Mouse (Mus musculus): ENCODE measurements at regions not wholly inside any gene's neighbourhood (a gene's known extent, or its start where the extent isn't known, plus 50 kb on each side); places are given as distances from the start of the nearest gene placed in this dataset.
A peak's percentile ranks its signal among the peaks of the same experiment; 100 is the strongest.

- DNase-seq (ENCODE audit: low spot score): no peak
- no peaks in the 10 kb centered on the region for H3K36me3 ChIP-seq
- no peak overlapping the region for H3K4me3 ChIP-seq
- WGBS: 93% methylated on average over 6 of the region's 6 CpGs
- H3K27me3 ChIP-seq (ENCODE audit: low read depth, poor library complexity, severe bottlenecking): no peaks in the 10 kb centered on the region
- H3K4me1 ChIP-seq: peaks cover 11% of the 10 kb centered on the region
- no peak overlapping the region for H3K27ac ChIP-seq
- H3K9me3 ChIP-seq (replicated peaks): no peaks in the 10 kb centered on the region
Measured at GRCm38 (mm10) chr13:45266287-45267064, 123.1 kb upstream of the Mylip start.

GRCm38 (mm10) chr13:45267446-45267845 is 122.1 kb upstream of the Mylip start:
- Histone ChIP-seq H3K4me1 (peaks cover 3% of the 10 kb centered on the region; the same call in 1 of the 2 replicates), H3K9me3 (replicated peaks) (no peaks in the 10 kb centered on the region), H3K27ac (no peak overlapping the region), H3K4me3 (no peak overlapping the region), H3K36me3 (no peaks in the 10 kb centered on the region), H3K27me3 (ENCODE audit: low read depth, poor library complexity, severe bottlenecking) (no peaks in the 10 kb centered on the region)
- no peak for DNase-seq (ENCODE audit: low spot score)
- 81% methylated on average over 5 of the region's 5 CpGs for WGBS

GRCm38 (mm10) chr13:45267906-45268305 is 121.6 kb upstream of the Mylip start:
- Histone ChIP-seq H3K4me3 (no peak overlapping the region), H3K27me3 (ENCODE audit: low read depth, poor library complexity, severe bottlenecking) (no peaks in the 10 kb centered on the region), H3K36me3 (no peaks in the 10 kb centered on the region), H3K4me1 (peaks cover 2% of the 10 kb centered on the region; the same call in 1 of the 2 replicates), H3K9me3 (replicated peaks) (no peaks in the 10 kb centered on the region), H3K27ac (no peak overlapping the region)
- no peak for DNase-seq (ENCODE audit: low spot score)
- 77% methylated on average over 4 of the region's 4 CpGs for WGBS

GRCm38 (mm10) chr13:45274261-45274884 is 115.2 kb upstream of the Mylip start:
- H3K4me1 ChIP-seq: no peaks in the 10 kb centered on the region
- no peaks in the 10 kb centered on the region for H3K36me3 ChIP-seq
- no peak overlapping the region for H3K4me3 ChIP-seq
- WGBS: 67% methylated on average over 8 of the region's 8 CpGs
- H3K9me3 ChIP-seq (replicated peaks): no peaks in the 10 kb centered on the region
- no peak overlapping the region for H3K27ac ChIP-seq
- DNase-seq (ENCODE audit: low spot score): peak; percentile 26
- no peaks in the 10 kb centered on the region for H3K27me3 ChIP-seq (ENCODE audit: low read depth, poor library complexity, severe bottlenecking)

GRCm38 (mm10) chr13:45275391-45275790 is 114.2 kb upstream of the Mylip start:
- H3K4me3 ChIP-seq: no peak overlapping the region
- no peaks in the 10 kb centered on the region for H3K36me3 ChIP-seq
- no peak overlapping the region for H3K27ac ChIP-seq
- peak; percentile 16 for DNase-seq (ENCODE audit: low spot score)
- H3K4me1 ChIP-seq: no peaks in the 10 kb centered on the region
- H3K9me3 ChIP-seq (replicated peaks): no peaks in the 10 kb centered on the region
- WGBS: 79% methylated on average over 5 of the region's 5 CpGs
- H3K27me3 ChIP-seq (ENCODE audit: low read depth, poor library complexity, severe bottlenecking): no peaks in the 10 kb centered on the region

GRCm38 (mm10) chr13:45277842-45278416 is 111.6 kb upstream of the Mylip start:
- WGBS: 76% methylated on average over 7 of the region's 7 CpGs
- Histone ChIP-seq H3K9me3 (replicated peaks) (no peaks in the 10 kb centered on the region), H3K4me3 (no peak overlapping the region), H3K27me3 (ENCODE audit: low read depth, poor library complexity, severe bottlenecking) (no peaks in the 10 kb centered on the region), H3K36me3 (no peaks in the 10 kb centered on the region), H3K4me1 (no peaks in the 10 kb centered on the region), H3K27ac (no peak overlapping the region)
- peak; percentile 17 for DNase-seq (ENCODE audit: low spot score)

GRCm38 (mm10) chr13:45281106-45281505 is 108.4 kb upstream of the Mylip start:
- Histone ChIP-seq H3K4me3 (no peak overlapping the region), H3K9me3 (replicated peaks) (no peaks in the 10 kb centered on the region), H3K27me3 (ENCODE audit: low read depth, poor library complexity, severe bottlenecking) (no peaks in the 10 kb centered on the region), H3K36me3 (no peaks in the 10 kb centered on the region), H3K27ac (no peak overlapping the region), H3K4me1 (no peaks in the 10 kb centered on the region)
- DNase-seq (ENCODE audit: low spot score): peak; percentile 28
- WGBS: 78% methylated on average over 8 of the region's 8 CpGs

- DNase-seq (ENCODE audit: low spot score): no peak
- 96% methylated on average over 2 of the region's 2 CpGs for WGBS
- H3K36me3 ChIP-seq: no peaks in the 10 kb centered on the region
- H3K4me3 ChIP-seq: no peak overlapping the region
- H3K27ac ChIP-seq: no peak overlapping the region
- no peaks in the 10 kb centered on the region for H3K9me3 ChIP-seq (replicated peaks)
- no peaks in the 10 kb centered on the region for H3K27me3 ChIP-seq (ENCODE audit: low read depth, poor library complexity, severe bottlenecking)
- no peaks in the 10 kb centered on the region for H3K4me1 ChIP-seq
Measured at GRCm38 (mm10) chr13:45286651-45287050, 102.9 kb upstream of the Mylip start.

- H3K27me3 ChIP-seq (ENCODE audit: low read depth, poor library complexity, severe bottlenecking): no peaks in the 10 kb centered on the region
- H3K9me3 ChIP-seq (replicated peaks): no peaks in the 10 kb centered on the region
- WGBS: 93% methylated on average over 4 of the region's 4 CpGs
- no peak overlapping the region for H3K27ac ChIP-seq
- no peaks in the 10 kb centered on the region for H3K4me1 ChIP-seq
- H3K36me3 ChIP-seq: no peaks in the 10 kb centered on the region
- no peak overlapping the region for H3K4me3 ChIP-seq
- no peak for DNase-seq (ENCODE audit: low spot score)
Measured at GRCm38 (mm10) chr13:45287217-45287616, 102.3 kb upstream of the Mylip start.

- WGBS: 98% methylated on average over 11 of the region's 11 CpGs
- no peak overlapping the region for H3K4me3 ChIP-seq
Measured at GRCm38 (mm10) chr13:45289976-45290375, 99.6 kb upstream of the Mylip start.

GRCm38 (mm10) chr13:45294691-45295090 is 94.9 kb upstream of the Mylip start:
- Histone ChIP-seq H3K9me3 (replicated peaks) (no peaks in the 10 kb centered on the region), H3K4me1 (0 out of 2 replicates have a peak, but pooled peaks cover 3% of the 10 kb centered on the region), H3K4me3 (no peak overlapping the region), H3K36me3 (no peaks in the 10 kb centered on the region), H3K27me3 (ENCODE audit: low read depth, poor library complexity, severe bottlenecking) (no peaks in the 10 kb centered on the region), H3K27ac (no peak overlapping the region)
- 91% methylated on average over 10 of the region's 10 CpGs for WGBS
- no peak for DNase-seq (ENCODE audit: low spot score)

More at GRCm38 (mm10) chr13:45289976-45290375, 99.6 kb upstream of the Mylip start:
- Histone ChIP-seq H3K27me3 (ENCODE audit: low read depth, poor library complexity, severe bottlenecking) (no peaks in the 10 kb centered on the region), H3K36me3 (no peaks in the 10 kb centered on the region), H3K9me3 (replicated peaks) (no peaks in the 10 kb centered on the region), H3K4me1 (0 out of 2 replicates have a peak, but pooled peaks cover 3% of the 10 kb centered on the region), H3K27ac (no peak overlapping the region)
- no peak for DNase-seq (ENCODE audit: low spot score)

- no peak overlapping the region for H3K27ac ChIP-seq
- WGBS: 94% methylated on average over 8 of the region's 8 CpGs
- H3K4me3 ChIP-seq: no peak overlapping the region
- no peaks in the 10 kb centered on the region for H3K9me3 ChIP-seq (replicated peaks)
- no peaks in the 10 kb centered on the region for H3K36me3 ChIP-seq
- no peaks in the 10 kb centered on the region for H3K4me1 ChIP-seq
- H3K27me3 ChIP-seq (ENCODE audit: low read depth, poor library complexity, severe bottlenecking): no peaks in the 10 kb centered on the region
- DNase-seq (ENCODE audit: low spot score): no peak
Measured at GRCm38 (mm10) chr13:45300610-45301009, 88.9 kb upstream of the Mylip start.

- Histone ChIP-seq H3K27ac (no peak overlapping the region), H3K36me3 (no peaks in the 10 kb centered on the region), H3K4me3 (no peak overlapping the region), H3K4me1 (no peaks in the 10 kb centered on the region), H3K27me3 (ENCODE audit: low read depth, poor library complexity, severe bottlenecking) (no peaks in the 10 kb centered on the region), H3K9me3 (replicated peaks) (no peaks in the 10 kb centered on the region)
- WGBS: 83% methylated on average over 10 of the region's 10 CpGs
- DNase-seq (ENCODE audit: low spot score): no peak
Measured at GRCm38 (mm10) chr13:45301191-45301905, 88.2 kb upstream of the Mylip start.
